Mouse (Mus musculus): ENCODE results near the gene Kpna3. TPM values are rescaled to one million over a fixed set of nuclear protein-coding genes. Genes with fewer than 3 reads are reported as not detected.
"Not testable (repeated sequence)": the region's sequence is repeated elsewhere in the genome, so short reads cannot be mapped to it uniquely, and the experiment has no call there.

The Kpna3 gene
- polyA plus RNA-seq (2012; rRNA removed) = 48.4 and 56.8 TPM in 2 replicates

DNA sequence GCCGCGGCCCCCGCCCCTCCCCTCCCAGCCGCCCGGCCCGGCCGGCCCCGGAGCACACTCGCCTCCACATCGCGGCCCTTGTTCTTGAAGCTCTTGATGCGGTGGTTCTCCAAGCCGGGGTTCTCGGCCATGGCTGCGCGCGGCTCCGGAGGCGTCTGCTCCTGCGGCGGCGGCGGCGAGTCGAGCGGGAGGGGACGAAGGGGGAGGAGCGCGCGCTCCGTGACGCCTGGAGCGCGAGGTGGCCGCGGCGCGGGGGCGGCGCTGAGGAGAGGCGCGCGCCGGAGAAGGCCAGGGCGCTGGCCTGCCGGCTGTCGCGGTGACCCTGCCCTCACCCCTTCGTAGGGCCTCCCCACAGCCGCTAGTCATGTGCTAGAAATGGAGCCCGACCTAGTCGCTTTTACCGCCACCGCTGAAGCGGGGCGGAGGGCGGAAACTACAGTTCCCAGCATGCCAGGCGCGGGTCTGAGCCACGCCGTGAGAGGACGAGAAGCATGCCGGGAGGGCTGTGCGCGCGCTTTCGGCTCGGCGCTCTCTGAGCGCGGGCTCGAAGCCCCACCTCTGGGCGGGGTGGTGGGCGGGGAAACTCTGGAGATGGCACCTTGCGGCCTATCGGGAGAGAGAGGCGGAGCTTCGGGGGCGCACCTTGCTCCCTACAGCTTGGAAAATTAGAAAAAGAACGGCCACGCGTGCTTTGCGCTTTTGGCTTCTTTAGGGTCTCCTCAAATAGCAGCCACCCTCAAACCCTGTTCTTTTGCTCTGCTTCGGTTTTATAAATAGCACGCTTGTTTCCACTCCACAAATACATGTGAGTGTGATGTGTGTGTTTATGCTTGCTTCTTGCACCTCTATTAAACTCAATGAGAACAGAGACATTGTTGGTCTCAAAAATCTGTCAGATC, at the start of gene Kpna3:
Gene Kpna3 (minus strand): TSS at position 214 of the 899 bp plus-strand sequence.
- TF ChIP-seq POLR2A (IDR thresholded peaks at IDR 0.05; ENCODE audit: borderline replicate concordance, extremely low read depth, insufficient read depth, insufficient read length, poor library complexity, severe bottlenecking) = peak; percentile 79
- TF ChIP-seq CTCF (IDR thresholded peaks at IDR 0.05; ENCODE audit: borderline replicate concordance, extremely low read depth, insufficient read depth, insufficient read length) = no peak
- DNase-seq (ENCODE audit: low read depth) = peak; percentile 100

- no peak for DNase-seq (ENCODE audit: low read depth)
- no peak for TF ChIP-seq CTCF (IDR thresholded peaks at IDR 0.05; ENCODE audit: borderline replicate concordance, extremely low read depth, insufficient read depth, insufficient read length)
Observed at GRCm38 (mm10) chr14:61460365-61460764, 20.7 kb upstream of the Kpna3 start.

GRCm38 (mm10) chr14:61457468-61457867, 17.8 kb upstream of the Kpna3 start:
- no peak for DNase-seq (ENCODE audit: low read depth)
- TF ChIP-seq POLR2A (IDR thresholded peaks at IDR 0.05; ENCODE audit: borderline replicate concordance, extremely low read depth, insufficient read depth, insufficient read length, poor library complexity, severe bottlenecking) (no peak), CTCF (IDR thresholded peaks at IDR 0.05; ENCODE audit: borderline replicate concordance, extremely low read depth, insufficient read depth, insufficient read length) (no peak)

DNA sequence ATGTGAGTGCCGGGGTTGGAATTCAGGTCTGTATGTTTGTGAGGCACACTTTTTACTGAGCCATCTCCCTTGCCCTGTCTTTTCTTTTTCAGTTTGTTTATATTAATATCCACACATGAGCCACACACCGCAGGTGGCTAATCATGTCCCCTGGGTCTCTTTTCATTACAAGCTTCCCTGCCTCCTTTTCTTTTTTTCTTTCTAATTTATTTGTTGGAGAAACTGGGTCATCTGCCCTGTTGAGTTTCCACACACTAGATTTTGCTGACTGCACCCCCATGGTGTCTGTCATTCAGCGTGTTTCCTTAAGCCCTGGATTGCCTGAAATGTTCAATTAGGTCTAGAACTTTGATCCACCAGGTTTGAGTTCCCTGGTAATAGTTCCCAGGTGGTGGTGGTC, 15.9 kb upstream of the Kpna3 start:
- DNase-seq (ENCODE audit: low read depth) = peak; percentile 8
- no peak for TF ChIP-seq POLR2A (IDR thresholded peaks at IDR 0.05; ENCODE audit: borderline replicate concordance, extremely low read depth, insufficient read depth, insufficient read length, poor library complexity, severe bottlenecking)
- TF ChIP-seq CTCF (IDR thresholded peaks at IDR 0.05; ENCODE audit: borderline replicate concordance, extremely low read depth, insufficient read depth, insufficient read length) = no peak

DNA sequence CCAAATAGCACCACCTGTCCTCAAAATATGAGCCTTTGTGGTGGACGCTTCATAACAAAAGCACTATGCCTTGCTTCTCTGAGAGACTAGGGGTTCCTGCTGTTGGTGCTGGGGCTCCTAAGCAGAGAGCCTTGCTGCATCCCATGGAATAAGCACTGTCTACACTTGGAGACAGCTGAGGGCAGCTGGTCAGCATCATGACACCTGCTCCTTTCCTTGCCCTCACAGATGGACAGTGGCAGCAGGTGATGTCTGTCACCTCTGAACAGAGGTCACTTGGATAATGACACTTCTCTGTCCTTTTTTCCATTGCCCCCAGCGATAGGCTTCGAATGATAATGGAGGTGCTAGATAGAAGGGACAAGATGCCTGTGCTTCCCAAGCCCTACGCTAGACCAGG, 13.4 kb upstream of the Kpna3 start:
- TF ChIP-seq CTCF (IDR thresholded peaks at IDR 0.05; ENCODE audit: borderline replicate concordance, extremely low read depth, insufficient read depth, insufficient read length) (no peak), POLR2A (IDR thresholded peaks at IDR 0.05; ENCODE audit: borderline replicate concordance, extremely low read depth, insufficient read depth, insufficient read length, poor library complexity, severe bottlenecking) (no peak)
- no peak for DNase-seq (ENCODE audit: low read depth)

DNA sequence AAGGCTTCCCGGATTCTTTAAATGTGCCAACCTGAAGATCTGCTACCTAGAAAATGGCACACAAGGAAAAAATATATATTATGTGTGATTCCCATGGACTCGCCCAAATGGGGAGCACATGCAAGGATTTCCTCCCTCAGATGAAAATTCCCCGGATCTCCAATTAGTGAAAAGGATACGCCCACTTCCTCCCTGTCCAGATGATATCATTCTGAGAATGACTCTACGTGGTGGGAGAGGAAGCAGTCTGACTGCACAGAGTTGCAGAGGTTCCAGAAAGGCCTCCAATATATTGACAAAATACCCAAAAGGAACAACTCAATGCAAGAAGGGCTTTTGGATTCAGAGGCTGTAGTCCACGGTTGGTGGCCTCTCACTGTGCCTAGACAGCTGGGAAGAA, 12.8 kb upstream of the Kpna3 start:
- no peak for DNase-seq (ENCODE audit: low read depth)
- TF ChIP-seq POLR2A (IDR thresholded peaks at IDR 0.05; ENCODE audit: borderline replicate concordance, extremely low read depth, insufficient read depth, insufficient read length, poor library complexity, severe bottlenecking) (no peak), CTCF (IDR thresholded peaks at IDR 0.05; ENCODE audit: borderline replicate concordance, extremely low read depth, insufficient read depth, insufficient read length) (no peak)

DNA sequence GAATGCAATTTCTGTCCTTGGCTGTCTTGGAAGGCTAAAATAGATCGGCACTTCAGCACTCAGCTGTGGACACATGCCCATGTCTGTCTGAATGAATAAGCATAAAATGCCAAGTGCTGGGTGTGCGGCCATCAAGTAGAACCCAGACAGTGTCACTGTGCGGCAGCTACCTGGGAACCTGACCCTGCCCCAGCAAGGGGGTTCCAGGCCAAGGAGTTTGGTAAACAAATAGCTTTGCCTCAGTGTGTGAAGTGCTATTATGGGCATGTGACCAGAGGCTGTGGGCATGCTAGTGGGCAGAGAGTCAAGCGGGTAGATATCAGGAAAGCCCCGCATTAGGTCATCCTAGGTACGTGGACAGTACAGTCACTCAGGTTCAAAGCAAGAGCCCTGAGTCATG, 8.1 kb upstream of the Kpna3 start:
- no peak for DNase-seq (ENCODE audit: low read depth)
- no peak for TF ChIP-seq POLR2A (IDR thresholded peaks at IDR 0.05; ENCODE audit: borderline replicate concordance, extremely low read depth, insufficient read depth, insufficient read length, poor library complexity, severe bottlenecking)
- no peak for TF ChIP-seq CTCF (IDR thresholded peaks at IDR 0.05; ENCODE audit: borderline replicate concordance, extremely low read depth, insufficient read depth, insufficient read length)

GRCm38 (mm10) chr14:61439141-61439660, 473 bp downstream of the Kpna3 start:
- TF ChIP-seq CTCF (IDR thresholded peaks at IDR 0.05; ENCODE audit: borderline replicate concordance, extremely low read depth, insufficient read depth, insufficient read length) (no peak), POLR2A (IDR thresholded peaks at IDR 0.05; ENCODE audit: borderline replicate concordance, extremely low read depth, insufficient read depth, insufficient read length, poor library complexity, severe bottlenecking) (no peak)
- DNase-seq (ENCODE audit: low read depth) = peak; percentile 84

- TF ChIP-seq CTCF (IDR thresholded peaks at IDR 0.05; ENCODE audit: borderline replicate concordance, extremely low read depth, insufficient read depth, insufficient read length) = no peak
- no peak for TF ChIP-seq POLR2A (IDR thresholded peaks at IDR 0.05; ENCODE audit: borderline replicate concordance, extremely low read depth, insufficient read depth, insufficient read length, poor library complexity, severe bottlenecking)
- DNase-seq (ENCODE audit: low read depth) = peak; percentile 58
Observed at GRCm38 (mm10) chr14:61438171-61438945, 1.3 kb downstream of the Kpna3 start.

GRCm38 (mm10) chr14:61436866-61437265, 2.8 kb downstream of the Kpna3 start:
- TF ChIP-seq CTCF (IDR thresholded peaks at IDR 0.05; ENCODE audit: borderline replicate concordance, extremely low read depth, insufficient read depth, insufficient read length) (no peak), POLR2A (IDR thresholded peaks at IDR 0.05; ENCODE audit: borderline replicate concordance, extremely low read depth, insufficient read depth, insufficient read length, poor library complexity, severe bottlenecking) (no peak)
- no peak for DNase-seq (ENCODE audit: low read depth)

- TF ChIP-seq POLR2A (IDR thresholded peaks at IDR 0.05; ENCODE audit: borderline replicate concordance, extremely low read depth, insufficient read depth, insufficient read length, poor library complexity, severe bottlenecking) (no peak), CTCF (IDR thresholded peaks at IDR 0.05; ENCODE audit: borderline replicate concordance, extremely low read depth, insufficient read depth, insufficient read length) (no peak)
- DNase-seq (ENCODE audit: low read depth) = no peak
Observed at GRCm38 (mm10) chr14:61428126-61428787, 11.4 kb downstream of the Kpna3 start.

DNA sequence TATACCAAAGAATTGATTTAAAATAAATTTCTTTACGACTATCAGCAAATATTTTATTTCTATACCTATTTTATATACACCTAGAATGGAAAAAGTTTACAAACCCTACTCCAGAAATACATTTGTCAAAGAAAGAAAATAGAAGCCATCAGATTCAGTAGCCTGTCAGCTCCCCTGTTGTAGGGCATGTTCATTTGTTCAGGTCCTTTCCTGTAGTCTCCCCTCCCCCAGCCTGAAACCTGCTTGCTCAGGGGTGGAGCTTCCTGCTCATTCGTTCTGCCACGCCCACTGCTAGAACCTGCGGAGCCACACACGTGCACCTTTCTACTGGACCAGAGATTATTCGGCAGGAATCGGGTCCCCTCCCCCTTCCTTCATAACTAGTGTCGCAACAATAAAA, 12.6 kb downstream of the Kpna3 start:
- DNase-seq (ENCODE audit: low read depth) = not testable (repeated sequence)

All from brain, embryonic 14.5 days (tissue).